Mouse (Mus musculus) frontal cortex, postnatal 10 days (tissue): ENCODE results near the gene Chst1.

Experiments used
- DNase-seq, 2 experiments: peaks; one replicate each; pipeline ENCODE4 v3.0.0; 2022; ENCODE audit warnings: low spot score in 2 of 2, mixed read lengths in 1 of 2

Gene Chst1

GRCm38 (mm10) chr2:92599487-92600347, at the start of gene Chst1:
Gene Chst1 (plus strand): TSS chr2:92599707.
- peak in 1 of 2 experiments; percentile 54 for DNase-seq

DNA sequence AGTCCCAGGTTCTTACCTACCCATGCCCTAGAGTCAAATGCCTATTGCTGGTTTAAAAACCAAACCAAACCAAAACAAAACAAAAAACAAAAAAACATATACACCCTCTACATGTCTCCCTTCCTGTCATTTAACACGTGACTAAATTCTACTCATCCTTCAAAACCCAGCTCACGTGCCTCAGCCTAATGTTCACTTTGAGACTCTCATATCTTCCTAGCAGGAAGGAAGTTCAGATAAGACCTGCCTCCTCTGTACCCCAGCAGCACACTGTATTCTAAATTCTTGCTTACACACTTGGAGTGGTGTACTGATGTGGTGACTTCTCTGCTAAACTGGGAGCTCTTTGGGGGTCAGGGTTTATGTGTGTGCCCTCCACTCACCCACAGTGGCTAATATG, 49.5 kb upstream of the Chst1 start:
- no peak for DNase-seq

DNA sequence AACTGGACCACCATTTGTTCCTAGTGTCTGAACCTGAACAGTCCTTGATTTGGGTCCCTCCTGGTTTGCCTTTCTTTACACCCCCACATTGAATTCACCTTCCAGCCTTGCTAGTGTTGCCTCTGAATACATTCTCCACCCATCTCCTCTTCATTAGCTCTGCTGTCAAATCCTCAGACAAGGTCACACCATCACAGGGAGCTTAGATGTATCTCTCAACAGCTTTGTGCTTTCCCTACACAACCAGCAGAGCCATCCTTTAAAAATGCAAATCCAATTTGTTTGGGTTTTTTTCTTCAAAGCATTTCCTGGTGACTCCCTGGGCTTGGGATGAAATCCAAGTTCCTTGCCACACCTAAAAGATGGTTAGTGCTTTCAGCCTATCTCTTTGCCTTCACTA, 45.0 kb upstream of the Chst1 start:
- no peak for DNase-seq

GRCm38 (mm10) chr2:92562930-92563329, 36.6 kb upstream of the Chst1 start:
- DNase-seq: no peak

DNA sequence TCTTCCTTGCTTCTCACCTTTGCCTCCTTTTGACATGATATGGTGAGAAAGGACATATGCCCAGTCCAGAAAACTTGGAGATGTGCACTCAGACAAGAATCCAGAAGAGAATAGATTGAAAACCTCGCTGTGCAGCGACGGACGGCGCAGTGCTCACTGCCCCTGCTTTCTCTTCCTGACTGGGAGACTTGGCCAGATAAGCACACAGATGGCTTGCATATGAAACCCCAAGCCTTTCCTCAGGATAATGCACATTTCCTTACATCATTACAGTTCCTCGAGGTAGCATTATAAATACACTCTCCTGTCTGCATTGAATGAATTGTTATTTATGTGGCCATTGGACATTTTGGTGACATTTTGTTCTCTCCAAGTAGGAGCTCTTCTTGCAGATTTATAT, 28.9 kb upstream of the Chst1 start:
- DNase-seq: no peak

DNA sequence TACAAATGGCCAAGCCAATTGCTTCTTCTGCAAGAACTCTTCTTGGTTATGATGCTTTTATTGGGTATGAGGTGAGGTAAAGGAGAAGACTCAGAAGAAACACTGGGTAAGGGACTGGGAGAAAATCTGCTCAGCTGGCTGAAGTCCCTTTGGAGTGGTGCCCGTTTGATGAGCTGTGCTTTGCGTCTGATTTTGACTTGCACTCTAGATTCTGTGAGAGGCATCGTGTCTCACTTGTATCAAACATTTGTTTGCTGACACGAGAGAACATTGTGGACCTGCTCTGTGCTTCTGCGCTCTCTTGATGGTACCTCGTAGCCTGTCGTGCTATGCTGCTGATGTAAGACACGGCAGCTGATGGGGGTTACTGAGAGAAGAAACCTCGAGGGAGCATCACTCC, 21.7 kb upstream of the Chst1 start:
- DNase-seq: no peak

DNA sequence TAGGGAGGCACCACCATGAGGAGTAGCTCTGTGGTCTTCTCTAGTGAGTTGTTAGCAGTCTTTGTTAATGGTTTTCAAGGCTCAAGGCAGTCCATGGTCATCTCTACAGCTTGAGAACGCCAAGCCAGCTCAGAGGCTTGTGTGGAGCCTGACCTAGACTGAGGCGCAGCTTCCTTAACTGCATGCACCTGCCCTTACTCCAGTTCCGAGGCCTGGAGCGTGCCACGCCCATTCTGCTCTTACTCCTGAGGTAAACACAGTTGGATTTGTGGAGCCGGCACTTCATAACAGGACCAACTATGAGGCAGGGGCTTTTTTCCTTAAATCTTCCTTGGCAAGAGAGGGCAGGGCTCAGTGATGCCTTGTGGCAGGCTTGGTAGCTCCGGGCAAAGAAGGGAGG, 18.2 kb upstream of the Chst1 start:
- DNase-seq: no peak

DNA sequence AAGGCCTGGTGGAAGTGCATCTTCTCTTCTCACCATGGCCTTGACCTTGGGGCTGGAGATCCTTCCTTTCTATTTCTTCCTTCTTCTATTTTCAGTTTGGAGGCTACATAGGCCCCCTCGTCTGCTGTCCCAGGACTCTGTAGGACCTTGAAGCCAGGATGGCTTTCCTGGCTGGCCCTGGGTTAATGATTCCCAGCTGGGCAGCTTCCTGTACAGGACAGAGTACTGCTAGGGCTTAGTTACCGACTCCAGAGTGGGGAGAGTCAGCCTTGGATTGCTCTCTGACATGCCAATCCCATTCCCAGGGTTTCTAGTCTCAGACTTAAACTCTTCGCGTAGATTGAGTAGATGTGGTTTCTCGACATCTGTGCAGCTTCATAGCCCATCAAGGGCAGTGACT, 16.9 kb upstream of the Chst1 start:
- DNase-seq: no peak

DNA sequence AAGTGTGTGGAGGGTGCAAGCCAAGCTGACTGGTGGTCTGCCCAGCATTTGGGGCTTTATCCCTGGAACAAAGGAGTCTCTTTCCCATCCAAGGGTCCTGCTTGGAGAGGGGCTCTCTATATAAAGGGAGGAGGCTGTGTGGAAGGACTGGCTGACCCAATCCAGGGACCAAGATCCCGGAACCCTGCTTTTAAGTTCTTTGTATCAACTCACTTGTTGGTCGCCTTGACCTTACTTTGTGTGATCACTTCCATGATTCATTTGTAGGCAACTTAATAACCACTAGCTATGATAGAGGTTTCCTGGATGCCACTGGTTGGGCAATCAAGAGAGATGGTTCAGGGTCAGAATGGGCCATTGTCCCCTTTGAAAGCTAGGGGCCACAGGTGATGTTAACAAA, 11.7 kb upstream of the Chst1 start:
- DNase-seq: no peak

DNA sequence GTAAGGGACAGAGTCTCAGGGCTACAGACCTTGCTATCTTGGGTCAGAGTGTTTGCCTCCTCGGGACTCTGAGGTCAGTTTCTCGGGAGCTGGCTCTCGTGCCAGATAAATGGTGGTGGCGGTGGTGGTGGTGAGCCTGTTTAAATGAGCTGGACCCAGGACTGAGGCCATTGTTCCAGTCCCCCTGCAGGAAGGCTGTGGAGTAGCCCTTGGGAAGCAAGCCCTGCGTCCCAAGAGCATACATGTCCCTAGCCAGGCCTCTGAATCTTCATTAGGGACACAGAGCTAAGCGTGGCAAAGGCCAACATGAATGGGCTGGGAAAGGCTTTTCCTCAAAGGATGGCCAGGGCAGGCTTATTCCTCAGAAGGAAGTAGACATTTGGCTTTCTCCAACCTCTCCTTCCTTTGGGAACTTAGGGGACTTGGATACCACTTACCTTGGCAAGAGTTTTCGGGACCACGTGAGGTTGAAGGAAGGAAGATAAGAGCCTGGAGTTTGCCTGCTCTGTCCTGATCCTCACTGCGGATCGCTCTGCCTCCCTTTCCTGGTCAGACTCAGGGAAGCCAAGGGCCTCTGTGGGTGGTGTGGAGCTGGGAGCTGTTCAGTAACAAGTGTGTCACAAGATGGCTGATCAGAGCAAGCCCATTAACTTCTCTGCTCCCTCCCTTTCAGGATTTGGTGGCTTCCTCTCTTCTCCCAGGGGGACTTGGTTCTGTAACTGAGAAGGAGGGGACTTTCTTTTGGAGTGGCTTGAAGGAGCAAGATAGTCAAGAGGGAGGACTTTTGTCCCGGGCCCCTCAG, 4.4 kb upstream of the Chst1 start:
- DNase-seq: no peak

DNA sequence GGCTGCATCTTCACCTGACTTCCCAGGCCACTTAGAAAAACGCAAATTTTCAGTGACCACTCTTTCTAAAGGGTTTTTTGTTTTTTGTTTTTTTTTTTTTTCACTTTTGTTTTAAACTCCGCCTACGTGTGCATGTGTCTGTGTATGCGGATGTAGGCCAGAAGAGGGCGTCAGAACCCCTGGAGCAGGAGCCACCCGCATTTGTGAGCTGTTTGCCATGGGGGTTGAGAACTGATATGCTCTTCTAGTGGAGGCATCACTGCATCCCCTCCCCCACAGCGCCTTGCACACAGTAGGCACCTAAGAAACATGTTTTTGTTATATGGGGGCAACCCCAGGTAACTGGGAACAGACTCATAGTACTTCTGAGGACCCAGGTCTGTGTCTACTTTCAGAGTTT, 2.2 kb upstream of the Chst1 start:
- no peak for DNase-seq

- DNase-seq: no peak
Measured at GRCm38 (mm10) chr2:92598941-92599486, 493 bp upstream of the Chst1 start.

DNA sequence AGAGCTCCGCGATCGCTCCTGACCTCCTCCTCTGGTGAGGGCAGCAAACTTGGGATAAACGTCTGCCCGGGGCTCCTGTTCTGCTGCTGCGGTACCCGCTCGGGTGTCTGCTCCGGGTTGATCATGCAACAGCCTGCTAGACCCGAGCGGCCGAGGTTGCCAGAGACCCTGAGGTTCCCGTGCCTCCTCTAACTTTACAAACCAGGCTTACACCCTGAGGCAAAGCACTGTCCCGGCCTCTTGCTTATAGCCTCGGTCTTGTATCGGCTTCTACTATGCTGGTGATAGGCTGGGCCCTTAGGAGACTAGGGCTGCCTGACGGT, 802 bp downstream of the Chst1 start:
- no peak for DNase-seq

GRCm38 (mm10) chr2:92601246-92601645, 1.7 kb downstream of the Chst1 start:
- no peak for DNase-seq

DNA sequence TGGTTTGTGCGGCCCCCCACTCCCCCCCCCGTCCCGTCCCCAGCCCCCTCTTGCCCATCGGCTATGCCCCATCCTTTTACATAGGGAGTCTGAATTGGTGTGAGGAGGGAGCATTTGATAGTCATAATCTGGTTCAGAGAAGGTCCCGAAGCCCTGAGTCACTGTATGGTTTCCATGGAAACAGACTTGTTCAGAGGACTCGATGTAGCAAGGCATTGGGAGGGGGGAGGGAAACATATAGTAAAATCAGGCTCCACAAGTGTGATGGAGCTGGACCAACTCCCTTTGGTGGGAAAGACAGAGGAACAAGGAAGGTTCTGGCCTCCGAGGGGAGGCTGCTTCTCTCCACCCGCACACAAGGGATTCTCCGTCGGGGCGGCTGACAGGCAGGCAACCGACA, 2.6 kb downstream of the Chst1 start:
- DNase-seq: no peak

- no peak for DNase-seq
Measured at GRCm38 (mm10) chr2:92603591-92603990, 4.1 kb downstream of the Chst1 start.

DNA sequence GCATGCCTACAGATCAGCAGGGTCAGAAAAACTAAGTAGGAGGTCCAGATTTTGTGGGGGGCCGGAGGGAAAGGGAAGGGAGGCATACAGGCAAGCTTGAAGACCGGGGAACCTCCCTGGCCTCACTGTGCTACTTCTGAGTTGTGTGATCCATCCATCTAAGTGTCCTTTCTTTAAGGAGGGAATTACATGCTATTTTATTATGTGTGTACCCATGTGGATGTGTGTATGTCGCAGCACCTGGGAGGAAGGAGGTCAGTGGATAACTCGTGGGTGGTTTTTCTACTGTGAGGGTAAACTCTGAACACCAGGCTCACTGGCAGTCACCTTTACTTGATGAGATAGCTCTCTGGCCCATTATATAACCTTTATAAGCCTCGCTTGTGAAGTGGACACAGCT, 5.1 kb downstream of the Chst1 start:
- no peak for DNase-seq

- no peak for DNase-seq
Measured at GRCm38 (mm10) chr2:92605995-92606394, 6.5 kb downstream of the Chst1 start.

DNA sequence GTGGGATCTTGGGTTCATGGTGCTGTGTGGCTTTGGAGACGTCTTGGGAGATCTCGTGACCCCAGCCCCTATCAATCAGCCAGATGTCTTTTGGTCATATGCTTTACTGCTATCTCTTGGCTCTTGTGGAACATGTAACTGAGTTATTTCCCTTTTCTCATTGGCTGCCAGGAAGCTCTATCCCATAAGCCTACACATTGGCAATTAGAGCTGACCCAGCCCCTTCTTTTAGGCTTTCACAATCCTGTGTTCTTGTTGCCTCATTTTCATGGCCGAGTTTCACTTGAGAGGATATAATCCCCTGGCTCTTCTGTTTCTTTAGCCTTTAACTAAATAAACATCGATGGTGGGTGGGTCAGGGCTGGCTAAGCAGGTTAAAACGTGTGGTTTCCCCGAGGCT, 7.6 kb downstream of the Chst1 start:
- DNase-seq: no peak

- DNase-seq: no peak
Measured at GRCm38 (mm10) chr2:92607592-92607991, 8.1 kb downstream of the Chst1 start.

DNA sequence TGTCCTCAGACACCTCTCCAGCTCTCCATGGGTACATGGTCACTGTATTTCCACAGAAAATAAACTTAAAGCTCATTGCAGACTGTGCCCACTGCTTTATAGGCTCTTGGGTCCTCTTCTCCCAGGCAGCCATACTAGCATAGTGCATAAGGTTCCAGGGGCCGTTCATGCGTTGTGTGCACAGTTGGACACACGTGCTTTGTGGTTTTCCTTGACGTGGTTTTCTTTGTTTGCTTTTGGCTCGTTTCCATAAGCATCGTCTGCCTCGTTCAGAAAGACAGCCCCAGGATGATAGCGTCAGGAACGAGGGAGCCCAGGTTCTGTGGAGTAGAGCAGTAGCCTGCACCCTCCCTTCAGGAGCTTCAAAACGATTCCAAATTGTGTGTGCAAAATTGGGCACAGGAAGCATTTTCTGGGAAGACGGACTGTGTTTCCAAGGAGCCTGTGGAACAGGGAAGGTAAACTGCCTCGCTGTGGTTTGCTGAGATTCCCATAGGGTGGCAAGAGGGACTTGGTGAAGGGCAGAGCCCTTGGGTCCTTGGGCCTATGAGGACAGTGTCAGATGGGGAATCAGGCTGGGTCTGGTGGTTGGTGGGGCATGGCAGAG, 8.6 kb downstream of the Chst1 start:
- DNase-seq: no peak

GRCm38 (mm10) chr2:92608810-92609581, 9.5 kb downstream of the Chst1 start:
- peak in 1 of 2 experiments; percentile 58 for DNase-seq
